Mouse (Mus musculus): Measurements from ENCODE around the gene Atg4b. TPM values are rescaled to one million over a fixed set of nuclear protein-coding genes. Genes with fewer than 3 reads are reported as not detected.

The Atg4b gene
- 10 to 100 TPM; 38.4 to 39.6 TPM for total RNA-seq (2021)

- intact Hi-C loops (cut with DNase I), result no loop called here
Observed at GRCm38 (mm10) chr1:93751290-93751689, at the start of gene Atg4b. Gene Atg4b, plus strand, starts transcription at chr1:93751500.

GRCm38 (mm10) chr1:93702106-93702505, 49.2 kb upstream of the Atg4b start:
- intact Hi-C loops (cut with DNase I), result no loop called here
- DNase-seq, result no peak

More at GRCm38 (mm10) chr1:93751290-93751689, at the start of gene Atg4b:
- no peak for DNase-seq

GRCm38 (mm10) chr1:93703472-93704048, 47.7 kb upstream of the Atg4b start:
- intact Hi-C loops (cut with DNase I), result no loop called here

GRCm38 (mm10) chr1:93704341-93704740, 47.0 kb upstream of the Atg4b start:
- DNase-seq, result no peak
- intact Hi-C loops (cut with DNase I), result no loop called here

More at GRCm38 (mm10) chr1:93703472-93704048, 47.7 kb upstream of the Atg4b start:
- DNase-seq, result no peak

- no peak for DNase-seq
- intact Hi-C loops (cut with DNase I), result no loop called here
Observed at GRCm38 (mm10) chr1:93705389-93705788, 45.9 kb upstream of the Atg4b start.

- no peak for DNase-seq
- intact Hi-C loops (cut with DNase I), result no loop called here
Observed at GRCm38 (mm10) chr1:93716166-93716565, 35.1 kb upstream of the Atg4b start.

- intact Hi-C loops (cut with DNase I), result no loop called here
- DNase-seq, result no peak
Observed at GRCm38 (mm10) chr1:93721557-93721956, 29.7 kb upstream of the Atg4b start.

GRCm38 (mm10) chr1:93724623-93725022, 26.7 kb upstream of the Atg4b start:
- DNase-seq, result no peak
- intact Hi-C loops (cut with DNase I), result loop anchor here (5.0 kb wide), 1 partner anchor 212 kb away; the partner anchor contains the start of gene Farp2

- intact Hi-C loops (cut with DNase I), result loop anchor here (2.0 to 5.0 kb wide), 2 partner anchors 31 to 213 kb away; partner anchors contain the start of gene Farp2
- DNase-seq, result no peak
Observed at GRCm38 (mm10) chr1:93725665-93726064, 25.6 kb upstream of the Atg4b start.

GRCm38 (mm10) chr1:93726116-93726515, 25.2 kb upstream of the Atg4b start:
- intact Hi-C loops (cut with DNase I), result loop anchor here (2.0 to 5.0 kb wide), 2 partner anchors 31 to 214 kb away; partner anchors contain the start of gene Farp2
- no peak for DNase-seq

GRCm38 (mm10) chr1:93726974-93727373, 24.3 kb upstream of the Atg4b start:
- intact Hi-C loops (cut with DNase I), result loop anchor here (1.0 to 5.0 kb wide), 3 partner anchors 32 to 215 kb away; partner anchors contain the start of gene Farp2
- DNase-seq, result peak; percentile 70 to 73

GRCm38 (mm10) chr1:93731103-93731502, 20.2 kb upstream of the Atg4b start:
- no peak for DNase-seq
- intact Hi-C loops (cut with DNase I), result no loop called here

- intact Hi-C loops (cut with DNase I), result loop anchor here (2.0 kb wide), 1 partner anchor 17 kb away; no protein-coding TSS in a partner anchor
- DNase-seq, result no peak
Observed at GRCm38 (mm10) chr1:93731880-93732281, 19.4 kb upstream of the Atg4b start.

- intact Hi-C loops (cut with DNase I), result no loop called here
- no peak for DNase-seq
Observed at GRCm38 (mm10) chr1:93735859-93736258, 15.4 kb upstream of the Atg4b start.

- DNase-seq, result no peak
- intact Hi-C loops (cut with DNase I), result no loop called here
Observed at GRCm38 (mm10) chr1:93737711-93738110, 13.6 kb upstream of the Atg4b start.

GRCm38 (mm10) chr1:93740671-93741070, 10.6 kb upstream of the Atg4b start:
- intact Hi-C loops (cut with DNase I), result no loop called here

GRCm38 (mm10) chr1:93741987-93742386, 9.3 kb upstream of the Atg4b start:
- DNase-seq, result no peak

More at GRCm38 (mm10) chr1:93740671-93741070, 10.6 kb upstream of the Atg4b start:
- no peak for DNase-seq

GRCm38 (mm10) chr1:93742910-93743309, 8.4 kb upstream of the Atg4b start:
- intact Hi-C loops (cut with DNase I), result no loop called here

More at GRCm38 (mm10) chr1:93741987-93742386, 9.3 kb upstream of the Atg4b start:
- intact Hi-C loops (cut with DNase I), result no loop called here

GRCm38 (mm10) chr1:93746179-93746578, 5.1 kb upstream of the Atg4b start:
- intact Hi-C loops (cut with DNase I), result no loop called here
- DNase-seq, result no peak

More at GRCm38 (mm10) chr1:93742910-93743309, 8.4 kb upstream of the Atg4b start:
- DNase-seq, result no peak

GRCm38 (mm10) chr1:93748539-93748938, 2.8 kb upstream of the Atg4b start:
- no peak for DNase-seq
- intact Hi-C loops (cut with DNase I), result loop anchor here (2.0 kb wide), 1 partner anchor 16 kb away; no protein-coding TSS in a partner anchor

GRCm38 (mm10) chr1:93753911-93754572, 2.7 kb downstream of the Atg4b start:
- intact Hi-C loops (cut with DNase I), result loop anchor here (2.0 kb wide), 1 partner anchor 47 kb away; the partner anchor contains the start of gene Dtymk
- DNase-seq, result no peak

All from heart, postnatal 36 days (tissue).